Mouse (Mus musculus) heart, adult 2 months (tissue): ENCODE measurements around the gene Sema5b.

ENCODE experiments used
- CTCF ChIP-seq: fragments of 200-600 bp; IDR thresholded peaks from 2 replicates; pipeline ENCODE4 v1.8.1; 2022; ENCODE audit warnings: antibody characterized with exemption, mild to moderate bottlenecking, moderate library complexity
- POLR2A ChIP-seq: fragments of 200-500 bp; IDR thresholded peaks from 2 replicates; pipeline ENCODE4 v1.6.1; 2011; ENCODE audit warnings: mild to moderate bottlenecking, low read depth, low read length, control low read depth; ENCODE audit not compliant: insufficient read depth

DNA sequence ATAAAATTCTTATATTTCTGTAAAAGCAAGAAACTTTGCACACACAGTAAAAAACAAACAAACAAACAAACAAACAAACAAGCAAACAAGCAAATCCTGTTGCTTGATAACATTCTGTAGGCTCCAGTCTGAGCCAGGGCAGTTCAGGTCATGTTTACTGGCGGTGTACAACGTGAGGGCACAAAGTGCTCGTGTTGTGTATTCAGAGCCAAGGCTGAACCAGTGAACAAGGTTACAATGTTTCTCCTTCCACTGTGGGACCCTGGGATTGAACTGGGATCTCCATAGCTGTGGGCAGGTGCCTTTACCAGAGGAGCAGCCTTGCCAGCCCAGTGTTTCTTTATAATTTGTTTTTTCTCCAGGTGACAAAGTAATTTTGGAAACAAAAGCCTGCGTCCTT, 35.2 kb upstream of the Sema5b start:
- TF ChIP-seq CTCF (no peak), POLR2A (no peak)
